Mouse (Mus musculus): ENCODE results near the gene Il1rl1.

GRCm38 (mm10) chr1:40468805-40469204 is 39.4 kb downstream of the Il1rl1 start:
- TF ChIP-seq POLR2A (IDR thresholded peaks at IDR 0.05; ENCODE audit: insufficient read depth, low read depth, low read length), result no peak
- TF ChIP-seq CTCF (IDR thresholded peaks at IDR 0.05; ENCODE audit: insufficient read depth, low read depth, low read length), result no peak
